Mouse (Mus musculus) cerebellum, adult 2 months (tissue): ENCODE data around the gene Mpv17. TPM values are rescaled to one million over a fixed set of nuclear protein-coding genes. Genes with fewer than 3 reads are reported as not detected.

Experiments used
- DNase-seq, 2 experiments: peaks; one replicate each; pipeline ENCODE4 v3.0.0; 2021
- H3K27ac ChIP-seq: fragments of 200-500 bp; 2 replicates; pipeline ENCODE4 v1.5.1; 2012; ENCODE audit warnings: low read length, control low read depth, inconsistent platforms; ENCODE audit not compliant: insufficient read depth
- H3K27me3 ChIP-seq: fragments of 200-500 bp; 2 replicates; pipeline ENCODE4 v1.6.1; 2012; ENCODE audit warnings: inconsistent platforms, mild to moderate bottlenecking, low read length, moderate library complexity; ENCODE audit not compliant: control insufficient read depth, insufficient read depth
- H3K4me1 ChIP-seq: fragments of 200-500 bp; 2 replicates; pipeline ENCODE4 v1.6.1; 2011; ENCODE audit warnings: low read length; ENCODE audit not compliant: control insufficient read depth, insufficient read depth
- H3K4me3 ChIP-seq: fragments of 200-500 bp; replicated peaks from 2 replicates; pipeline ENCODE3; 2011; ENCODE audit warnings: mild to moderate bottlenecking, low read depth, low read length, control low read depth; ENCODE audit not compliant: insufficient read depth
- CTCF ChIP-seq: fragments of 200-500 bp; IDR thresholded peaks from 2 replicates; pipeline ENCODE4 v1.5.1; 2011; ENCODE audit warnings: low read depth, mild to moderate bottlenecking, control low read depth, low read length, moderate library complexity, borderline replicate concordance; ENCODE audit not compliant: insufficient read depth
- POLR2A ChIP-seq: fragments of 200-500 bp; IDR thresholded peaks from 2 replicates; pipeline ENCODE4 v1.6.1; 2011; ENCODE audit warnings: low read length, control low read depth, borderline replicate concordance; ENCODE audit not compliant: insufficient read depth
- WGBS: fragments of 180-500 bp; shearing (Covaris S2); methylation state at CpG from one replicate; pipeline ENCODE4 v1.1.7; 2018; 5-methylcytosine and 5-hydroxymethylcytosine counted together
- polyA plus RNA-seq: library from polyadenylated mRNA; depleted of rRNA; stranded (reverse); fragments of >200 nt; gene quantifications from 2 replicates; pipeline ENCODE4 v1.2.3, GENCODE M21; 2012

Mpv17 gene
- polyA plus RNA-seq, 1 experiment = 91.1 TPM

- no peak overlapping the region for H3K27ac ChIP-seq
- TF ChIP-seq CTCF (no peak), POLR2A (no peak)
- WGBS = 27% methylated on average over 7 of the region's 7 CpGs
- no peaks in the 10 kb centered on the region for H3K4me1 ChIP-seq
- H3K4me3 ChIP-seq = no peak overlapping the region
- no peaks in the 10 kb centered on the region; the same call in 1 of the 2 replicates for H3K27me3 ChIP-seq
- no peak for DNase-seq
Measured at GRCm38 (mm10) chr5:31110781-31111180, 43.3 kb downstream of the Mpv17 start.

- TF ChIP-seq CTCF = no peak
- no peak for TF ChIP-seq POLR2A
Measured at GRCm38 (mm10) chr5:31108000-31108490, 46.0 kb downstream of the Mpv17 start, which contains the start of gene Slc30a3. Gene Slc30a3, minus strand, starts transcription at chr5:31108237.

GRCm38 (mm10) chr5:31105814-31106335 lies 48.2 kb downstream of the Mpv17 start, which contains the start of gene Dnajc5g:
Gene Dnajc5g, plus strand, starts transcription at chr5:31106285.
- H3K27me3 ChIP-seq = no peaks in the 10 kb centered on the region
- WGBS = 88% methylated on average over 9 of the region's 9 CpGs
- H3K4me3 ChIP-seq = no peak within 1 kb of the TSS
- H3K4me1 ChIP-seq = no peaks in the 10 kb centered on the region
- no peak for TF ChIP-seq POLR2A
- TF ChIP-seq CTCF = no peak
- H3K27ac ChIP-seq = no peak within 1 kb of the TSS
- DNase-seq = no peak

More at GRCm38 (mm10) chr5:31108000-31108490, 46.0 kb downstream of the Mpv17 start, which contains the start of gene Slc30a3:
- Histone ChIP-seq H3K27ac (no peak within 1 kb of the TSS), H3K4me1 (no peaks in the 10 kb centered on the region), H3K4me3 (no peak within 1 kb of the TSS), H3K27me3 (no peaks in the 10 kb centered on the region; the same call in 1 of the 2 replicates)
- no peak for DNase-seq
- WGBS = 89% methylated on average over 18 of the region's 18 CpGs

GRCm38 (mm10) chr5:31095711-31096480 lies 58.2 kb downstream of the Mpv17 start:
- WGBS = 30% methylated on average over 11 of the region's 11 CpGs
- Histone ChIP-seq H3K27ac (no peak overlapping the region), H3K4me1 (peaks cover 4% of the 10 kb centered on the region; the same call in 1 of the 2 replicates), H3K4me3 (no peak overlapping the region), H3K27me3 (peaks cover 6% of the 10 kb centered on the region; the same call in 1 of the 2 replicates)
- TF ChIP-seq CTCF (no peak), POLR2A (no peak)
- no peak for DNase-seq

GRCm38 (mm10) chr5:31094799-31095691 lies 59.0 kb downstream of the Mpv17 start:
- Histone ChIP-seq H3K27ac (no peak overlapping the region), H3K4me1 (peaks cover 4% of the 10 kb centered on the region; the same call in 1 of the 2 replicates), H3K27me3 (peaks cover 6% of the 10 kb centered on the region; the same call in 1 of the 2 replicates), H3K4me3 (no peak overlapping the region)
- under 1% methylated on average over 59 of the region's 59 CpGs for WGBS
- TF ChIP-seq POLR2A (no peak), CTCF (no peak)
- DNase-seq = no peak

GRCm38 (mm10) chr5:31094100-31094798 lies 59.8 kb downstream of the Mpv17 start:
- TF ChIP-seq CTCF (no peak), POLR2A (no peak)
- Histone ChIP-seq H3K27me3 (peaks cover 6% of the 10 kb centered on the region; the same call in 1 of the 2 replicates), H3K4me3 (no peak overlapping the region), H3K27ac (no peak overlapping the region), H3K4me1 (peaks cover 4% of the 10 kb centered on the region; the same call in 1 of the 2 replicates)
- DNase-seq = no peak
- 2% methylated on average over 29 of the region's 29 CpGs for WGBS
